Mouse (Mus musculus) brain, embryonic 14.5 days (tissue): ENCODE data around the gene Whamm. TPM values are rescaled to one million over a fixed set of nuclear protein-coding genes. Genes with fewer than 3 reads are reported as not detected.

Experiments
- DNase-seq: peaks from one replicate; pipeline ENCODE4 v3.0.0-alpha.2; 2011; ENCODE audit warnings: low read depth
- CTCF ChIP-seq: fragments of 200-500 bp; IDR thresholded peaks from 2 replicates; pipeline ENCODE4 v1.5.1; 2012; ENCODE audit warnings: inconsistent platforms, mild to moderate bottlenecking, moderate library complexity, borderline replicate concordance; ENCODE audit not compliant: insufficient read depth, insufficient read length; ENCODE audit errors: extremely low read depth
- POLR2A ChIP-seq: fragments of 200-500 bp; IDR thresholded peaks from 2 replicates; pipeline ENCODE4 v1.6.1; 2012; ENCODE audit warnings: mild to moderate bottlenecking, inconsistent platforms, borderline replicate concordance; ENCODE audit not compliant: poor library complexity, insufficient read depth, insufficient read length, severe bottlenecking; ENCODE audit errors: extremely low read depth
- polyA plus RNA-seq: library from polyadenylated mRNA; depleted of rRNA; stranded (reverse); fragments of >200 nt; gene quantifications from 2 replicates; pipeline ENCODE4 v1.2.3, GENCODE M21; 2012; rRNA removed

Whamm gene
- polyA plus RNA-seq, 1 experiment, result 14.9 TPM

GRCm38 (mm10) chr7:81644551-81645235, 73.6 kb downstream of the Whamm start:
- TF ChIP-seq CTCF (no peak), POLR2A (no peak)
- no peak for DNase-seq

Other genes with a start within 250 kb of the Whamm start
- 1,437 and 1,564 TPM in 2 replicates for gene Rps17, start 226.0 kb upstream of the Whamm start, polyA plus RNA-seq
- 4.4 and 6.5 TPM in 2 replicates for gene Cpeb1, start 115.8 kb upstream of the Whamm start, polyA plus RNA-seq
- 155 and 162 TPM in 2 replicates for gene Ap3b2, start 77.3 kb upstream of the Whamm start, polyA plus RNA-seq
- gene BC048679, start 73.0 kb upstream of the Whamm start, polyA plus RNA-seq, result not detected in 2 replicates
- gene Fsd2, start 4.3 kb upstream of the Whamm start, polyA plus RNA-seq, result 0.14 and 0.18 TPM in 2 replicates
- 12.9 and 17.1 TPM in 2 replicates for gene Homer2, start 136.3 kb downstream of the Whamm start, polyA plus RNA-seq
- gene Ramac, start 191.7 kb downstream of the Whamm start, polyA plus RNA-seq, result 59.7 and 63.1 TPM in 2 replicates
- 38.1 and 50.0 TPM in 2 replicates for gene 3110040N11Rik, start 218.2 kb downstream of the Whamm start, polyA plus RNA-seq